Mouse (Mus musculus): Measurements from ENCODE around the gene Srgap2.
"Not testable (repeated sequence)": the region's sequence is repeated elsewhere in the genome, so short reads cannot be mapped to it uniquely, and the experiment has no call there.

DNA sequence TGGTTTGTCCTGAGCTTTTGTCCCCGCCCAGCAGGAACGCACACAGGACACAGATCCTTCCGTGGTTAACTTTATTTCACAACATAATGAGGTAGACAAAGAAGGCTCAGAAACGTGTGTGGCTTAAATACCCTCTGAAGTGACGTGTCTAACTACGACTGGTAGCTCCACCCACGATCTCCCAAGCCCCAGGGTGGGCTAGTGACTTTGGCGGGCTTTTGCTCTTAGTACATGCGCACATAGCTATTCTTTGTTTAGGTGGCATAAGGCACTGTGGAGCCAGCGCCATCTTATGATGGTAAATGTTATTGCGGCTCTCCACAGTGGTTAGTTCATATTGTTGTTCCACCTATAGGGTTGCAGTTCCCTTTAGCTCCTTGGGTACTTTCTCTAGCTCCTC, 38.9 kb upstream of the Srgap2 start:
- TF ChIP-seq CTCF (IDR thresholded peaks at IDR 0.05; ENCODE audit: low read depth, low read length); POLR2A (IDR thresholded peaks at IDR 0.05; ENCODE audit: insufficient read depth, low read length): not testable (repeated sequence)

All from ES-Bruce4 (cell line).